Mouse (Mus musculus) heart, postnatal 0 days (tissue): Measurements from ENCODE around the gene Pld5.

Experiments
- CTCF ChIP-seq: IDR thresholded peaks from 2 replicates; pipeline ENCODE4 v1.5.1; 2016; ENCODE audit warnings: antibody characterized with exemption, control low read depth, low read depth
- EP300 ChIP-seq: IDR thresholded peaks from 2 replicates; pipeline ENCODE4 v1.6.1; 2016; ENCODE audit warnings: antibody characterized with exemption, low read depth

- TF ChIP-seq CTCF (no peak), EP300 (no peak)
Observed at GRCm38 (mm10) chr1:176028397-176028796, 246.7 kb downstream of the Pld5 start.
